Mouse (Mus musculus) forebrain, embryonic 10.5 days (tissue): ENCODE results near the gene Dab1. TPM values are rescaled to one million over a fixed set of nuclear protein-coding genes. Genes with fewer than 3 reads are reported as not detected.

Experiments used
- DNase-seq: peaks from one replicate; pipeline ENCODE4 v3.0.0-alpha.2; 2017; ENCODE audit warnings: low spot score; ENCODE audit errors: extremely low spot score
- H3K27ac ChIP-seq: fragments of 300-500 bp; sonication (generic); 2 replicates; pipeline ENCODE4 v1.5.1; 2016; ENCODE audit warnings: mild to moderate bottlenecking
- H3K27me3 ChIP-seq: fragments of 300-500 bp; sonication (generic); 2 replicates; pipeline ENCODE4 v1.6.1; 2016; ENCODE audit warnings: mild to moderate bottlenecking; ENCODE audit not compliant: poor library complexity, severe bottlenecking
- H3K36me3 ChIP-seq: fragments of 300-500 bp; sonication (generic); replicated peaks from 2 replicates; pipeline ENCODE4 v1.6.1; 2016; ENCODE audit warnings: mild to moderate bottlenecking, moderate library complexity
- H3K4me1 ChIP-seq: fragments of 300-500 bp; sonication (generic); 2 replicates; pipeline ENCODE4 v1.6.1; 2016
- H3K4me3 ChIP-seq: fragments of 300-500 bp; sonication (generic); 2 replicates; pipeline ENCODE4 v1.5.1; 2016; ENCODE audit warnings: mild to moderate bottlenecking, moderate library complexity
- H3K9me3 ChIP-seq: fragments of 300-500 bp; sonication (generic); 2 replicates; pipeline ENCODE4 v1.6.1; 2016; ENCODE audit warnings: mild to moderate bottlenecking, moderate library complexity
- WGBS: fragments of 180-500 bp; shearing (Covaris S2); methylation state at CpG from one replicate; pipeline ENCODE4 v1.1.7; 2016; 5-methylcytosine and 5-hydroxymethylcytosine counted together
- polyA plus RNA-seq: library from polyadenylated mRNA; unstranded; fragments of >200 nt; fragmentation: Nextera tagmentation; extraction: Ambion mirVana; gene quantifications from 2 replicates; pipeline ENCODE4 v1.2.1, GENCODE M21; 2016

Gene Dab1
- polyA plus RNA-seq, 1 experiment from 2014 or later: 26.4 TPM

DNA sequence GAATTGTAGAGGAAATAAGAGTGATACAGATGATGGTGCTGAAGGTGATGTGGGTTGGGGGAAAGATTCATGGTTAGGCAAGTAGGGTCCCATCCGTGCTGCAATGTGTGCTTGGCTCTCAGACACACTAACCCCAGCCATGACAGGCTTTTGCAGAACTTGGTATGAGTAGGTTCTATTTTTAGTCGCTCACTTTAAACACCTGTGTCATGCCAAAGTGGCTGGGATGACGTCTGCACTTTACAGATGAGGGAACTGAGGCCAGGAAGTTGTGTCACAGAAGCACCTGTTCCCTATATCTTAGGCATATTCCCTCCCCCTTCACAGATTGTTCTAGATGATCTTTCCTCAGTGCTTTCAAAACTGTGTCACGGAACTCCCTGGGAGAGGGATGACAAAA lies 1163.2 kb downstream of the Dab1 start:
- Histone ChIP-seq H3K4me1 (no peaks in the 10 kb centered on the region), H3K27ac (no peak overlapping the region), H3K27me3 (no peaks in the 10 kb centered on the region), H3K36me3 (no peaks in the 10 kb centered on the region), H3K4me3 (no peak overlapping the region), H3K9me3 (no peaks in the 10 kb centered on the region)
- no peak for DNase-seq
- WGBS: 88% methylated on average over 4 of the region's 4 CpGs

DNA sequence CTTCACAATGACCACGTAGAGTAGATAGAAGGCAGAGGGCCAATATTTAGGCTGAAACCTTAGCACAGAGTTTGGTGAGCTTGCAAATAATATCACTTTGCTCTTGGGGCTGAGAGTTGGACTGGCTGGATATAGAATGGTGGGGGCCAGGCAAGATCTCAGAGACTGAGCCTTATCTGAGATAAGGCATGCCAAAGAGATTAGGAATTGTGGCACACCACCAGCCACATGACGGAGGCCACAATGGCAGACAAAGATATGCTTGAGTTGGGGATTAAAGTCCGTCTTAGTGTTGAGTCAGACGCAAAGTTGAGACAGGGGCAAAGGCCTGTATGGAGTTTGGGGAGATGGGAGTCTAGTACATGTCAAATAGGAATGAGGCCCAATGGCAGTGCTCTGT lies 1173.0 kb downstream of the Dab1 start:
- H3K27ac ChIP-seq: no peak overlapping the region
- no peak overlapping the region for H3K4me3 ChIP-seq
- H3K27me3 ChIP-seq: no peaks in the 10 kb centered on the region
- no peaks in the 10 kb centered on the region for H3K36me3 ChIP-seq
- no peaks in the 10 kb centered on the region for H3K4me1 ChIP-seq
- WGBS: 92% methylated on average over 4 of the region's 4 CpGs
- DNase-seq: no peak
- no peaks in the 10 kb centered on the region for H3K9me3 ChIP-seq
